Mouse (Mus musculus) kidney, embryonic 16.5 days (tissue): ENCODE results near the gene Tmem33. TPM values are rescaled to one million over a fixed set of nuclear protein-coding genes. Genes with fewer than 3 reads are reported as not detected.
A peak's percentile ranks its signal among the peaks of the same experiment; 100 is the strongest.

Experiments
- ATAC-seq: fragments of 200-750 bp; cut with Nextera tagmentation; 2 replicates; pipeline ENCODE4 v1.8.0; 2017; ENCODE audit warnings: moderate TSS enrichment; ENCODE audit not compliant: low FRiP score, low TSS enrichment
- H3K27ac ChIP-seq: fragments of 300-500 bp; sonication (generic); 2 replicates; pipeline ENCODE4 v1.5.1; 2014; ENCODE audit warnings: low read length
- H3K27me3 ChIP-seq: fragments of 300-500 bp; sonication (generic); 2 replicates; pipeline ENCODE4 v1.6.1; 2014; ENCODE audit warnings: low read length, control low read depth, mixed read lengths; ENCODE audit not compliant: insufficient read depth
- H3K36me3 ChIP-seq: fragments of 300-500 bp; sonication (generic); 2 replicates; pipeline ENCODE4 v1.6.1; 2014; ENCODE audit warnings: low read length, control low read depth, mixed read lengths; ENCODE audit not compliant: insufficient read depth
- H3K4me1 ChIP-seq: fragments of 300-500 bp; sonication (generic); 2 replicates; pipeline ENCODE4 v1.6.1; 2014; ENCODE audit warnings: low read length, control low read depth, mixed read lengths; ENCODE audit not compliant: insufficient read depth
- H3K4me2 ChIP-seq: fragments of 300-500 bp; sonication (generic); replicated peaks from 2 replicates; pipeline ENCODE4 v1.6.1; 2014; ENCODE audit warnings: low read depth, low read length
- H3K4me3 ChIP-seq: fragments of 300-500 bp; sonication (generic); 2 replicates; pipeline ENCODE4 v1.5.1; 2014; ENCODE audit warnings: mild to moderate bottlenecking, low read length
- H3K9ac ChIP-seq: fragments of 300-500 bp; sonication (generic); replicated peaks from 2 replicates; pipeline ENCODE4 v1.6.1; 2014; ENCODE audit warnings: low read length
- H3K9me3 ChIP-seq: fragments of 300-500 bp; sonication (generic); 2 replicates; pipeline ENCODE4 v1.6.1; 2016; ENCODE audit warnings: low read length, control low read depth
- WGBS: fragments of 180-500 bp; shearing (Covaris S2); extraction: QIAGEN DNeasy Blood & Tissue Kit; methylation state at CpG from one replicate; pipeline ENCODE4 v1.1.7; 2014; 5-methylcytosine and 5-hydroxymethylcytosine counted together
- polyA plus RNA-seq: library from polyadenylated mRNA; unstranded; fragments of >200 nt; fragmentation: Nextera tagmentation; extraction: Ambion mirVana; gene quantifications from 2 replicates; pipeline ENCODE4 v1.2.1, GENCODE M21; 2015

The Tmem33 gene
- polyA plus RNA-seq, 1 experiment from 2014 or later: 113 TPM

DNA sequence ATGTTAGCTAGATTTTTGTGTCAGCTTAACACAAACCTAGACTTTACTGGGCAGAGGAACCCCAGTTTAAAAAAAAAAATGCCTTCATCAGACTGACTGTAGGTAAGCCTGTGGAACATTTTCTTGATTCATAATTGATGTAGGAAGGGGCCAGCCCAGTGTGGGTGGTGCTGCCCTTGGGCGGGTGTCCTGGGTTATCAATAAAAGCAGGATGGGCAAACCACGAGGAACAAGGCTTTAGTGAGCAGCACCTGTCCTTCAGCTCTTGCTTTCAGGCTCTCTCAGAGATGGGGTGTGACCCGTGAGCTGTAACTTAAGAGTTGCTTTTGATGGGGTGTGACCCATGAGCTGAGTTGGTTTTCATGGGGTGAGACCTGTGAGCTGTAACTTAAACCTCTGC lies 34.7 kb downstream of the Tmem33 start:
- 52% methylated on average over 3 of the region's 3 CpGs for WGBS
- Histone ChIP-seq H3K9ac (no peak overlapping the region), H3K4me3 (no peak overlapping the region), H3K36me3 (peaks cover 4% of the 10 kb centered on the region), H3K4me1 (0 out of 2 replicates have a peak, but pooled peaks cover 3% of the 10 kb centered on the region), H3K4me2 (no peak overlapping the region), H3K9me3 (no peaks in the 10 kb centered on the region), H3K27ac (no peak overlapping the region), H3K27me3 (no peaks in the 10 kb centered on the region)
- ATAC-seq: no peak

DNA sequence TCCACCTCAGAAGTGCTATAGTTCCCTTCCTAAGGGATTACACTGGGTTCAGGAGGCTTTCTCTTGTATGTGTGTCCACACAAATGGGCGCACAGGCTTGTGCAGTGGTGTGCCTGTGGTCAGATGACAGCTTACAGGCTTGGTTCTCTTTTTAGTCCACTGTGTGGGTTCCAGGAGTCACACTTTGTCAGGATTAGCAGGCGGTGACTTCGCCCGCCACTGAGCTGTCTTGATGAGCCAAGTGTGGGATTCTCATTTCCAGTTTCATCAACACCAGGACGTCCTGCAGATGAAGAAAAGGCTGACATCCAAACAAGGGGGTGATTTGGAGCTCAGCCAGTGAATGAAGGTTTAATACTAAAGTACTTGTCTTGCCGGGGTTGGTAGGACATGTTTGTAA lies 35.3 kb downstream of the Tmem33 start:
- Histone ChIP-seq H3K4me2 (no peak overlapping the region), H3K27ac (no peak overlapping the region), H3K27me3 (no peaks in the 10 kb centered on the region), H3K9me3 (no peaks in the 10 kb centered on the region), H3K4me3 (no peak overlapping the region), H3K36me3 (peaks cover 2% of the 10 kb centered on the region; the same call in 1 of the 2 replicates), H3K9ac (no peak overlapping the region), H3K4me1 (0 out of 2 replicates have a peak, but pooled peaks cover 3% of the 10 kb centered on the region)
- no peak for ATAC-seq
- WGBS: 80% methylated on average over 6 of the region's 6 CpGs

DNA sequence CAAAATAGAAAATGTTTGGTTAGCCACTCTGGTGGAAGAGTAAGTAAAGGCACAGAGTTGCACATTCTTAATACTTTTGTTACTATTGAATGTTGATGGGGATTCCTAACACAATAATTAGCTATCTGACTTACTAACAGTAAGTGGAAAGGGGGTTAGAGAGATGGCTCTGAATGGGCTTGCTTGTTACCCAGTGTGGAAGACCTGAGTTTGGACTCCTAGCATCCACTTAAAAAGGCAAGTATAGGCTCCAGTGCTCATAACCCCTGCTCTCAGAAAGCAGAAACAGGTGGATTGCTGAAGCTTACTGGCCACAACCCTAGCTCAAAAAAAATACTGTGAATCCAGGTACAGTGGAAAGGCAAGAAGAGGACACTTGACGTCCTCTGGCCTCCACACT lies 35.8 kb downstream of the Tmem33 start:
- Histone ChIP-seq H3K4me1 (peaks cover 5% of the 10 kb centered on the region; the same call in 1 of the 2 replicates), H3K27me3 (no peaks in the 10 kb centered on the region), H3K4me3 (no peak overlapping the region), H3K9ac (no peak overlapping the region), H3K4me2 (no peak overlapping the region), H3K27ac (no peak overlapping the region), H3K36me3 (no peaks in the 10 kb centered on the region; the same call in 1 of the 2 replicates), H3K9me3 (no peaks in the 10 kb centered on the region)
- WGBS: 88% methylated on average over 1 of the region's 1 CpGs
- ATAC-seq: no peak

DNA sequence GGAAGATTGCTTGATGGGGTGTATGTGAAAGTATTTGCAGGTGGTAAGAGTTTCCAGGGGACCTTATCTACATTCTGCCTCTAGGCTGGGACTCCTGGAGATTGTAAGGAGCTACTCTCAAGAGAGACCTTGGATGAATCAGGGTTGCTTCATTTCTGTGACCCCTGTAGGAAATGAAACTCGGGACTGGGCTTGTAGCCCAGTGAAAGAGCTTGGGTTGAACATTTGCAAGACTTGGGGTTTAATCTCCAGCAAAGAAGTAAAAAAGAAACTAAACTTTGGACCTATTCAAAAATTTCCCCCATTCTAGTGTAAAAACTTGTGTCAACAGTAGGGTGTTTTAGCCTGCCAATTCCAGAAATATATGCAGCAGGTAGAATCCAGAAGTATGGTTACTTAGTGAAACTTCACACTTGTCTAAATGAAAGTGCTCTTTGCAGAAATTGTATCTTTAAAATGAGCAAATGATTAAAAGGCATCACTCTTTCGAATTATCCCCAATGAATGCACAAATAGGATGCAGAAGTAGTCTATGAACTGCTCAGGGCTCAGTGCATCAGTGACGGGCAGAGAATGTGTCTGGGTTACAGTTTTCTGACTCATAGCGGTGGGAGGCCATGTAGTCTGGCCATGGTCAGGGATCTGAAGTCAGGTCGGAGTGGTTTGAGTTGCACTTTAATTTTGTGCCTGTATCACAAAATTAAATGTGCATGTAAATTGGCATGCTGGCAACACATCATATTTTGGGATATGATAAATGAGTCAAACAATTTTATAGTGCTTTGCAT lies 36.9 kb downstream of the Tmem33 start:
- H3K27me3 ChIP-seq: no peaks in the 10 kb centered on the region
- no peak overlapping the region for H3K9ac ChIP-seq
- H3K4me2 ChIP-seq: no peak overlapping the region
- H3K4me1 ChIP-seq: peaks cover 12% of the 10 kb centered on the region
- no peak overlapping the region for H3K27ac ChIP-seq
- ATAC-seq: no peak
- no peaks in the 10 kb centered on the region for H3K9me3 ChIP-seq
- no peak overlapping the region for H3K4me3 ChIP-seq
- H3K36me3 ChIP-seq: no peaks in the 10 kb centered on the region; the same call in 1 of the 2 replicates
- WGBS: 81% methylated on average over 5 of the region's 5 CpGs

DNA sequence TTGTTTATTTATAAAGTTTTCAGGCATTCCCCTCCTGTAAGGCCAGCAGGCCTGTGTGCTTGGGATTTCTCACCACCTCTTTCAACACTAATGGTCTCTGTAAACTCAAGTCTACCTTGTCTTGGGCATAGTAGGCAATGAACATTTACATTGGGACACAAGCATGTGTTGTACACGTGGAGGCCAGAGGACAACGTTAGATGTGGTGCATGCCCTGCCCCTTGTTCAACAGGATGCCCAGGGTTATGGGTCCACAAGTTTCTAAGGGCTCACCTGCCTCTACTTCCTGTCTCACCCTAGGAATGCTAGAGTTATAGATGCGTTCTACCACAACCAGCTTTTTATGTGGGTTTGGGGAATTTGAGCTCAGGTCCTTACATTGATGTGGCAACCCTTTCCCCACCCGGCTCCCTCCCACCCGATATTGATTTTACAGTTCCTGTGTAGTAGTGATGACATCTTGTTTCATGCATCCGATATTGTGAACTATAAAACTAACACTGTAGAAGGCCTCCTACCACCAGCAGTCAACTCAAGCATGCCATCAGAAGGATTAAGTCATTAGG lies 39.6 kb downstream of the Tmem33 start:
- Histone ChIP-seq H3K27ac (no peak overlapping the region), H3K4me1 (peaks cover 12% of the 10 kb centered on the region), H3K27me3 (no peaks in the 10 kb centered on the region), H3K4me3 (no peak overlapping the region), H3K36me3 (no peaks in the 10 kb centered on the region; the same call in 1 of the 2 replicates), H3K4me2 (no peak overlapping the region), H3K9ac (no peak overlapping the region), H3K9me3 (no peaks in the 10 kb centered on the region)
- ATAC-seq: no peak
- WGBS: 89% methylated on average over 6 of the region's 6 CpGs

DNA sequence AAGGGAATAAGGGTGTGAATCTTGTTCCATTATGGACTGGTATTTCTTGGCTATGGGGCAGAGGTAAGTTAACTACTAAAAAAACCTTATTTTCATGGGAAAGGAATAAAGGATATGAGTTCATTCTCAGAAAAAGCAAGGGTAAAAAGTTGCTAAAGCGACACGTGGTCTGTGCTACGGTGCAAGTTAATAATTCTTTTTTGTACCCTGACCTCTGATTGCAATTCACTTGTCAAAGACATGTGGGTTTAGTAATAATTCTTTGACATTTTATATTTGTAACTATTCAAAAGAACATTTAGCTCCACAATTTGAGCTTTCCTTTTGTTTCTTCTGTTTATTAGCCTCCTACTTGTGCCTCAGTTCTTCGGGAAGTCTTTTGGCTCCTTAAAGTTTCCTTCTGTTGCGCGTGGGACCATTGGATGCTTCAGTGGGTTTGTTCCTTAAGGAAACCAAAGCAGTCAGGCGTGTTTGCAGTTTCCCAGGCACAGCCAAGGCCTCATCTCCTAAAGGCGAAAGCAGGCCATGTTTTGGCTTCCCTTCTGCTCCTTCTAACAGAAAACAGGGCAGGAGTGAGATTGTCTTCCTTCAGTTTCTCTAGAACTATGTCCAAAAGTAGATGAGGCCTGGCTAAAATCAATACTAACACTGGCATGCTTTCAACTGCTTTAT lies 40.7 kb downstream of the Tmem33 start:
- H3K9ac ChIP-seq: no peak overlapping the region
- H3K9me3 ChIP-seq: no peaks in the 10 kb centered on the region
- H3K27me3 ChIP-seq: no peaks in the 10 kb centered on the region
- no peaks in the 10 kb centered on the region for H3K36me3 ChIP-seq
- H3K4me2 ChIP-seq: no peak overlapping the region
- no peak for ATAC-seq
- peaks cover 9% of the 10 kb centered on the region for H3K4me1 ChIP-seq
- 55% methylated on average over 8 of the region's 8 CpGs for WGBS
- H3K4me3 ChIP-seq: no peak overlapping the region
- peak overlapping the region; percentile 65 for H3K27ac ChIP-seq

DNA sequence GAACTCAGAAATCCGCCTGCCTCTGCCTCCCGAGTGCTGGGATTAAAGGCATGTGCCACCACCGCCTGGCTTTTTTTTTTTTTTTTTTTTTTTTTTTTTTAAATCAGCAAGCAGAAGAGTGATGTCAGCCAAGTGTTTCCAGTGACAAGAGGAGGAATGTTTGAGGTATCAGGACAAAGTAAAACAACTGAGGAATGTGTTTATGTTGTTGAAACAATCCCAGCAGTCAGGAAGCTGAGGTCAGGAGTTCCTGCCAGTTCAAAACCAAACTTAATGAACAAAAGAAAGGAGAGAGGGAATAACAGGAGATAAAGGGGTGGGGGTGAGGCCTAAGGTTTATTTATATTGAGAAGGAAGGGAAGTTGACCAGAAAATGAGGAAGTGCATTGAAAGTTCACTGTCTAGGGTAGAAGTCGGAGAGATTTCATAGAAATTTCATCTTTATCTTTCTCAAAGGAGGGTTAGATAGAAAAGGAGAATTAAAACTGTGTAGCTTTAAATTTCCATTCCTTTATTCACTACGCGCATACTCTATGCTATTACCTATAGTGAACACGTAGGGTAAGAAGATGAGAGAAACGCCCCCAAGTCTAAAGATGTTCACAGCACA lies 41.5 kb downstream of the Tmem33 start:
- Histone ChIP-seq H3K27ac (no peak overlapping the region), H3K4me3 (no peak overlapping the region), H3K27me3 (no peaks in the 10 kb centered on the region), H3K4me1 (peaks cover 9% of the 10 kb centered on the region), H3K4me2 (no peak overlapping the region), H3K36me3 (no peaks in the 10 kb centered on the region), H3K9ac (no peak overlapping the region), H3K9me3 (no peaks in the 10 kb centered on the region)
- 72% methylated on average over 8 of the region's 8 CpGs for WGBS
- ATAC-seq: no peak

DNA sequence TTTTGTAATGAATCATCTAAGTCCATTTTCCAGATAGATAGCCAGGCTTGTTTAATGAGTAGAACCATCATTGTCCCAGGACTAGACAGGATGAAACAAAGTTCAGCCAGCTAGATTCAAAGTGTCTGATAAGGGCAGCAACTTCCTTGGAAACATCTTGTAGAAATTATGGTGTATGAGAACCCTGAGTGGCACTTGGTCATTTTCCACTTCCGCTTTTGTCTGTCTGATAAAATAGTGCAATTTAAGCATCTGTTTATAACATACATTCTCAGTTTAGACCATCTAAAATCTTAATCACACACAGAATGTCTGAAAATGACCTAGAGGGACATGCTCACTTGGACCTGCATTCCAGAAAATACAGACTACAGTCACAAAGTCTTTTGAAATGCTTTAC lies 43.5 kb downstream of the Tmem33 start:
- ATAC-seq: no peak
- Histone ChIP-seq H3K27ac (no peak overlapping the region), H3K9ac (no peak overlapping the region), H3K4me3 (no peak overlapping the region), H3K27me3 (no peaks in the 10 kb centered on the region), H3K4me1 (peaks cover 19% of the 10 kb centered on the region), H3K36me3 (no peaks in the 10 kb centered on the region), H3K9me3 (no peaks in the 10 kb centered on the region), H3K4me2 (no peak overlapping the region)
- 84% methylated on average over 1 of the region's 1 CpGs for WGBS

DNA sequence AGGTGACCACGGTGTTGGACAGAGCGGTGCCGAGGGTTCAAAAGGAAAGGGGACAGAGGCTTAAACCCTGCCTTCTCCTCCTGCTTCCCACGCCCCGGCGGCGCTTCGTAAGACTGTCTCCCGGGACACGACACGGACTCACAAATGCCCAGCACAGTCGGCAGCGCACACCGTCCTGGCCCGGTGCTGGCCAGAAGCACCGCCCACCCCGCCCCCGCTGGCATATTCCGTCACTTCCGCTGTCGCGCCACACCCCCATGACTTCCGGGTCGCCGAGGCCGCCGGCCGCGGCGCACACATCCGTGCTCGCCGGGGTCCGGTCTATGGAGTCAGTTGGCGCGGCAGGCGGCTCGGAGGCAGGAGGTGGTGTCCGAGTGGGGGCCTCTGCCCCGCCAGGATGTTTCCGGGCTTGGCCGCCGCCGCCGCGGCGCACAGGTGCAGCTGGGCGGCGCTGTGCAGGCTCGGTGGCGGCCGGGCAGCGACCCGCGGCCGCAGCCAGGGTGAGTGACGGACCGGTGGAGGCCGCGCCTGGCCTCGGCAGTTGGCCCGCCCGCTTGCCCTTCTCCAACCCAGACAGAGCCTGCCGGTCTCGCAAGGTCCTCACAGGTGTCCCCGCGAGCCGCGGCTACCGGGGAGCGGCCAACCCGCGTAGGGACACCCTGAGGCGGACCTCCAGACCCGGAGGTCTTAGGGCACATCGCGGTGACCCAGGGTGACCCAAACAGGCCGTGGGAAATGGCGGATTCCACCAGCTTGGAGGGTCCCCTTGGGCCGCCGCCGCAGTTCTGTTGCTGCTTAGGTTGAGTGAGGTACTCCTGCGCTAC lies 46.5 kb downstream of the Tmem33 start, which contains the start of gene Slc30a9:
TSS of gene Slc30a9 (plus strand) at position 258 of the 824 bp plus-strand sequence.
- Histone ChIP-seq H3K4me3 (peak within 1 kb of the TSS; percentile 99), H3K27ac (peak within 1 kb of the TSS; percentile 87), H3K4me2 (peak within 1 kb of the TSS; percentile 64), H3K9me3 (no peaks in the 10 kb centered on the region), H3K9ac (peak within 1 kb of the TSS; percentile 96), H3K4me1 (peaks cover 14% of the 10 kb centered on the region), H3K36me3 (no peaks in the 10 kb centered on the region), H3K27me3 (no peaks in the 10 kb centered on the region)
- under 1% methylated on average over 79 of the region's 83 CpGs for WGBS
- ATAC-seq: peak; percentile 98
